Mouse (Mus musculus): Measurements from ENCODE around the gene Slc9a9. TPM values are rescaled to one million over a fixed set of nuclear protein-coding genes. Genes with fewer than 3 reads are reported as not detected.

Gene Slc9a9
- polyA plus RNA-seq, 1 experiment = 4.4 TPM

- no peak overlapping the region for H3K4me3 ChIP-seq (ENCODE audit: insufficient read depth, poor library complexity, severe bottlenecking)
- TF ChIP-seq MYOG (IDR thresholded peaks at IDR 0.05; ENCODE audit: control insufficient read depth, extremely low read depth, insufficient read length) (no peak), MAX (IDR thresholded peaks at IDR 0.05) (no peak), MYOD1 (IDR thresholded peaks at IDR 0.05; ENCODE audit: control insufficient read depth, insufficient read length, low read depth) (no peak), CTCF (IDR thresholded peaks at IDR 0.05; ENCODE audit: control insufficient read depth, insufficient read depth, insufficient read length) (no peak), CEBPB (IDR thresholded peaks at IDR 0.05; ENCODE audit: low read depth) (no peak), USF1 (IDR thresholded peaks at IDR 0.05; ENCODE audit: low read depth) (no peak)
- no peaks in the 10 kb centered on the region for H3K27me3 ChIP-seq (ENCODE audit: control insufficient read depth, insufficient read depth, insufficient read length)
Observed at GRCm38 (mm10) chr9:95255844-95256243, 586.1 kb downstream of the Slc9a9 start.

GRCm38 (mm10) chr9:95256680-95257316, 587.1 kb downstream of the Slc9a9 start:
- no peaks in the 10 kb centered on the region for H3K27me3 ChIP-seq (ENCODE audit: control insufficient read depth, insufficient read depth, insufficient read length)

More at GRCm38 (mm10) chr9:95255844-95256243, 586.1 kb downstream of the Slc9a9 start:
- H3K79me3 ChIP-seq (ENCODE audit: low read depth) = no peaks in the 10 kb centered on the region
- H3K79me2 ChIP-seq (ENCODE audit: control insufficient read depth, insufficient read depth) = no peaks in the 10 kb centered on the region
- no peaks in the 10 kb centered on the region for H3K36me3 ChIP-seq (ENCODE audit: control insufficient read depth, insufficient read depth)
- H3ac ChIP-seq (ENCODE audit: control insufficient read depth, insufficient read length, low read depth) = no peak overlapping the region

GRCm38 (mm10) chr9:95262851-95263250, 593.1 kb downstream of the Slc9a9 start:
- TF ChIP-seq MYOD1 (IDR thresholded peaks at IDR 0.05; ENCODE audit: control insufficient read depth, insufficient read length, low read depth) (no peak), USF1 (IDR thresholded peaks at IDR 0.05; ENCODE audit: low read depth) (no peak), MYOG (IDR thresholded peaks at IDR 0.05; ENCODE audit: control insufficient read depth, extremely low read depth, insufficient read length) (no peak), CEBPB (IDR thresholded peaks at IDR 0.05; ENCODE audit: low read depth) (no peak), MAX (IDR thresholded peaks at IDR 0.05) (no peak), FOSL1 (IDR thresholded peaks at IDR 0.05; ENCODE audit: insufficient read depth, low read length, poor library complexity, severe bottlenecking) (no peak), CTCF (IDR thresholded peaks at IDR 0.05; ENCODE audit: control insufficient read depth, insufficient read depth, insufficient read length) (no peak)
- Histone ChIP-seq H3K79me2 (ENCODE audit: control insufficient read depth, insufficient read depth) (no peaks in the 10 kb centered on the region), H3ac (ENCODE audit: control insufficient read depth, insufficient read length, low read depth) (no peak overlapping the region), H3K36me3 (ENCODE audit: control insufficient read depth, insufficient read depth) (no peaks in the 10 kb centered on the region), H3K4me3 (ENCODE audit: insufficient read depth, poor library complexity, severe bottlenecking) (no peak overlapping the region), H3K27me3 (ENCODE audit: control insufficient read depth, insufficient read depth, insufficient read length) (no peaks in the 10 kb centered on the region), H3K79me3 (ENCODE audit: low read depth) (no peaks in the 10 kb centered on the region)

More at GRCm38 (mm10) chr9:95256680-95257316, 587.1 kb downstream of the Slc9a9 start:
- H3K36me3 ChIP-seq (ENCODE audit: control insufficient read depth, insufficient read depth) = no peaks in the 10 kb centered on the region
- no peak for TF ChIP-seq CTCF (IDR thresholded peaks at IDR 0.05; ENCODE audit: control insufficient read depth, insufficient read depth, insufficient read length)
- TF ChIP-seq USF1 (IDR thresholded peaks at IDR 0.05; ENCODE audit: low read depth) = no peak
- no peak for TF ChIP-seq CEBPB (IDR thresholded peaks at IDR 0.05; ENCODE audit: low read depth)
- no peak for TF ChIP-seq MAX (IDR thresholded peaks at IDR 0.05)
- TF ChIP-seq FOSL1 (IDR thresholded peaks at IDR 0.05; ENCODE audit: insufficient read depth, low read length, poor library complexity, severe bottlenecking) = no peak
- no peak for TF ChIP-seq MYOG (IDR thresholded peaks at IDR 0.05; ENCODE audit: control insufficient read depth, extremely low read depth, insufficient read length)
- TF ChIP-seq MYOD1 (IDR thresholded peaks at IDR 0.05; ENCODE audit: control insufficient read depth, insufficient read length, low read depth) = no peak
- H3ac ChIP-seq (ENCODE audit: control insufficient read depth, insufficient read length, low read depth) = no peak overlapping the region
- H3K79me3 ChIP-seq (ENCODE audit: low read depth) = no peaks in the 10 kb centered on the region
- H3K79me2 ChIP-seq (ENCODE audit: control insufficient read depth, insufficient read depth) = no peaks in the 10 kb centered on the region
- H3K4me3 ChIP-seq (ENCODE audit: insufficient read depth, poor library complexity, severe bottlenecking) = no peak overlapping the region

- Histone ChIP-seq H3ac (ENCODE audit: control insufficient read depth, insufficient read length, low read depth) (no peak overlapping the region), H3K27me3 (ENCODE audit: control insufficient read depth, insufficient read depth, insufficient read length) (no peaks in the 10 kb centered on the region), H3K4me3 (ENCODE audit: insufficient read depth, poor library complexity, severe bottlenecking) (no peak overlapping the region), H3K79me2 (ENCODE audit: control insufficient read depth, insufficient read depth) (no peaks in the 10 kb centered on the region), H3K79me3 (ENCODE audit: low read depth) (no peaks in the 10 kb centered on the region), H3K36me3 (ENCODE audit: control insufficient read depth, insufficient read depth) (no peaks in the 10 kb centered on the region)
- no peak for TF ChIP-seq MYOG (IDR thresholded peaks at IDR 0.05; ENCODE audit: control insufficient read depth, extremely low read depth, insufficient read length)
- TF ChIP-seq CEBPB (IDR thresholded peaks at IDR 0.05; ENCODE audit: low read depth) = no peak
- TF ChIP-seq FOSL1 (IDR thresholded peaks at IDR 0.05; ENCODE audit: insufficient read depth, low read length, poor library complexity, severe bottlenecking) = no peak
- TF ChIP-seq CTCF (IDR thresholded peaks at IDR 0.05; ENCODE audit: control insufficient read depth, insufficient read depth, insufficient read length) = no peak
- TF ChIP-seq USF1 (IDR thresholded peaks at IDR 0.05; ENCODE audit: low read depth) = no peak
- TF ChIP-seq MAX (IDR thresholded peaks at IDR 0.05) = no peak
- TF ChIP-seq MYOD1 (IDR thresholded peaks at IDR 0.05; ENCODE audit: control insufficient read depth, insufficient read length, low read depth) = no peak
Observed at GRCm38 (mm10) chr9:95263867-95264509, 594.3 kb downstream of the Slc9a9 start.

- Histone ChIP-seq H3K4me3 (ENCODE audit: insufficient read depth, poor library complexity, severe bottlenecking) (no peak overlapping the region), H3K79me2 (ENCODE audit: control insufficient read depth, insufficient read depth) (no peaks in the 10 kb centered on the region), H3K27me3 (ENCODE audit: control insufficient read depth, insufficient read depth, insufficient read length) (no peaks in the 10 kb centered on the region), H3K79me3 (ENCODE audit: low read depth) (no peaks in the 10 kb centered on the region), H3K36me3 (ENCODE audit: control insufficient read depth, insufficient read depth) (no peaks in the 10 kb centered on the region), H3ac (ENCODE audit: control insufficient read depth, insufficient read length, low read depth) (no peak overlapping the region)
- TF ChIP-seq CTCF (IDR thresholded peaks at IDR 0.05; ENCODE audit: control insufficient read depth, insufficient read depth, insufficient read length) = no peak
- no peak for TF ChIP-seq CEBPB (IDR thresholded peaks at IDR 0.05; ENCODE audit: low read depth)
- TF ChIP-seq FOSL1 (IDR thresholded peaks at IDR 0.05; ENCODE audit: insufficient read depth, low read length, poor library complexity, severe bottlenecking) = no peak
- TF ChIP-seq MAX (IDR thresholded peaks at IDR 0.05) = no peak
- no peak for TF ChIP-seq MYOD1 (IDR thresholded peaks at IDR 0.05; ENCODE audit: control insufficient read depth, insufficient read length, low read depth)
- TF ChIP-seq USF1 (IDR thresholded peaks at IDR 0.05; ENCODE audit: low read depth) = no peak
- no peak for TF ChIP-seq MYOG (IDR thresholded peaks at IDR 0.05; ENCODE audit: control insufficient read depth, extremely low read depth, insufficient read length)
Observed at GRCm38 (mm10) chr9:95266179-95266578, 596.5 kb downstream of the Slc9a9 start.

All from C2C12 (cell line).